Mouse (Mus musculus): ENCODE measurements around the gene Slc10a7. TPM values are rescaled to one million over a fixed set of nuclear protein-coding genes. Genes with fewer than 3 reads are reported as not detected.
A peak's percentile ranks its signal among the peaks of the same experiment; 100 is the strongest.
"Not testable (repeated sequence)": the region's sequence is repeated elsewhere in the genome, so short reads cannot be mapped to it uniquely, and the experiment has no call there.

The Slc10a7 gene
- polyA plus RNA-seq, 1 experiment from 2014 or later: 11.2 TPM

DNA sequence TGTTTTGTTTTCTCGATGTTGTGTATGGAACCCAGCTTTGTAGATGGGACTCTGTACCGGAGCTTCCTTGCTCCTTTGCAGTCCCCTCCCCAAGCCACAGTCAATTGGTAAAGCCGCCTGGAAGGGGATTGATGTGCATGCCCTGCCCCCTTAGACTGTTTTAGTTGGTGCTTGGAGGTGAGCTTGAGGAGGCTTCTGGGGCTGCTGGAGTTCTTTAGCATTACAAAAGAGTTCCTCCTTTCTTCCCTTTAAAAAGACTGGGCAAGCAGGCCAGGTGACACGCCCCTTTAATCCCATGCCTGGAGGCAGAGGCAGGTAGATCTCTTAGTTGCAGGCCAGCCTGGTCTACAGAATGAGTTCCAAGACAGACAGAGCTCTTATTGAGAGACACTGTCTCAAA lies 4.0 kb downstream of the Slc10a7 start:
- Histone ChIP-seq H3K27me3 (no peaks in the 10 kb centered on the region), H3K36me3 (replicated peaks) (peaks cover 19% of the 10 kb centered on the region), H3K9me3 (no peaks in the 10 kb centered on the region), H3K4me1 (peaks cover 11% of the 10 kb centered on the region), H3K4me3 (replicated peaks) (no peak overlapping the region), H3K9ac (no peak overlapping the region), H3K27ac (no peak overlapping the region), H3K4me2 (no peak overlapping the region)
- WGBS: 88% methylated on average over 4 of the region's 4 CpGs
- ATAC-seq (ENCODE audit: low FRiP score): no peak

DNA sequence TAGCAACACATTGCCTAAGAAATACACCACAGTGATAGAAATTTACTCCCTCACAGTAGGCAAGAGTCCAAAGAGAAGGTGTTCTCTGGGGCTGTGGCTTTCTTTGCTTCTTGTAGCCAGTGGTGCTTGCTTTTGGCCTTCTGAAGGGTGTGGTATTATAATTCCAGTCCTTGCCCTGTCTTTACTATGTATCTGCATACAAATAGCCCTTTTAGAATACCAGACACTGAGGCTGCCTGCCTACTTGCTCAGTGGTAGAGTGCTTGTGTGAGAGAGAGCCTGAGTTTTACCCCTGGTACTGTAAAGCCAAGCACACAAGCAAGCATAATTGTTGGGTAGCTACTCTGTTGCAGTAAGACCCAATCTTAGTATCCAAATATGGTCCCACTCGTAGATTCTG lies 5.6 kb downstream of the Slc10a7 start:
- Histone ChIP-seq H3K36me3 (replicated peaks) (peaks cover 19% of the 10 kb centered on the region), H3K9me3 (no peaks in the 10 kb centered on the region), H3K4me2 (no peak overlapping the region), H3K27ac (no peak overlapping the region), H3K27me3 (no peaks in the 10 kb centered on the region), H3K9ac (no peak overlapping the region), H3K4me1 (peaks cover 11% of the 10 kb centered on the region), H3K4me3 (replicated peaks) (no peak overlapping the region)
- WGBS: 91% methylated on average over 1 of the region's 1 CpGs
- no peak for ATAC-seq (ENCODE audit: low FRiP score)

DNA sequence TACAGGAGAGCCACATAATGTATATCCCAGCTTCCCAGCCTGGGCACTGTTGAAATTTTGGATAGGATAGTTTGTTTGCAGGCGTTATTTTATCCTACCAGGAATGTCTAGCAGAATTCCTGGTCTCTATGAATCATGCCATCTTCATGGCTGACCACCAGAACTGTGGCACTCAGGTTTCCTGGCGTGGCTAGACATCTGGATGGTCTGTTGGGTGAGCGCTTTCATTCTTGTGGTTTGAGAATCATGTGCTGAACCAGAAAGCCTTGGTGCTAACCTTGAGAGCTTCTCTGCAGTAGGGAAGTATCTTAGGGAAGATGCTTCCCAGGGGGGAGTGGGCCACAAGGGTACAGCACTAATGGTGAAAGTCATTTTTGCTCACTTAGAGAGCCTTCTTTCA lies 6.0 kb downstream of the Slc10a7 start:
- no peak for ATAC-seq (ENCODE audit: low FRiP score)
- H3K4me1 ChIP-seq: peaks cover 9% of the 10 kb centered on the region
- no peaks in the 10 kb centered on the region for H3K27me3 ChIP-seq
- no peaks in the 10 kb centered on the region for H3K9me3 ChIP-seq
- 93% methylated on average over 3 of the region's 3 CpGs for WGBS
- no peak overlapping the region for H3K9ac ChIP-seq
- peaks cover 19% of the 10 kb centered on the region for H3K36me3 ChIP-seq (replicated peaks)
- no peak overlapping the region for H3K4me3 ChIP-seq (replicated peaks)
- H3K4me2 ChIP-seq: no peak overlapping the region
- no peak overlapping the region for H3K27ac ChIP-seq

DNA sequence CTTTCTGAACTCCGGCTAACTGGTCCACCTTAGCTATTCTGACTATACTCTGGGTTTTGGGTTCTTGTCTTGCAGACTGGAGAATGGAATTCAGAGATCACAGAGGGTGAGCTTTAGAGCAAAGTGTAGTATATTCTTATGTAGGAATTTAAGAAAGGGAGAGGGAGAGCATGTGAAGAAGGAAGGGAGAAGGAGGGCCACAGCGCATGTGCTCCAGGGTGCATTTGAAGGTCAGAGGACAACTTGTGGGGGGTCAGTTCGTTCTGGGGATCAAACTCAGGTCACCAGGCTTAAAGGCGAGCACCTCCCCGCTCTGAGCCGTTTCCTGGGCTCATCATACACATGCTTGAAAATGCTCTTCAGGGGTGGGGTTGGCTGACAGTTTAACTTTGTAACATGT lies 24.8 kb downstream of the Slc10a7 start:
- ATAC-seq (ENCODE audit: low FRiP score): no peak
- Histone ChIP-seq H3K36me3 (replicated peaks) (peaks cover 22% of the 10 kb centered on the region), H3K4me3 (replicated peaks) (no peak overlapping the region), H3K9ac (no peak overlapping the region), H3K4me1 (no peaks in the 10 kb centered on the region), H3K9me3 (no peaks in the 10 kb centered on the region), H3K4me2 (no peak overlapping the region), H3K27ac (no peak overlapping the region), H3K27me3 (no peaks in the 10 kb centered on the region)
- WGBS: 88% methylated on average over 6 of the region's 6 CpGs

DNA sequence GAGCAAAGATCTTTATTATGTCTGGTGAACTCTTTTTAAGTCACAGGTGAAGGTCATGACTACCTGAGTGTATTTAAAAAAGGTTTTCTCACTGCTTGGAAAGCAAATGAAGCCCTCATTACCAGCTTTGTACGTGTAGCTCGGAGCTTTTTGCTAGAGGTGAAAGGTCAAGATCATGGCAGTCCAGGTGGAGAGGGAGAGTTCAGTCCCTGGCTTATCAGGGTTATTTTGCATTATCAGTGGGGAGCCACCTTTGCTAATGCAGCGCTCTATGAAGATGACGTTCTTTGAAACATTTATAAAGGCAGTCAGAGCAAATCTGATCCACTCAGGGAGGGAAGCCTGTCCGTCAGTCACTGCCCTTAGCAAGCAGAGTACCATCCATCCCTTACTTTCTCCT lies 27.6 kb downstream of the Slc10a7 start:
- 88% methylated on average over 5 of the region's 5 CpGs for WGBS

DNA sequence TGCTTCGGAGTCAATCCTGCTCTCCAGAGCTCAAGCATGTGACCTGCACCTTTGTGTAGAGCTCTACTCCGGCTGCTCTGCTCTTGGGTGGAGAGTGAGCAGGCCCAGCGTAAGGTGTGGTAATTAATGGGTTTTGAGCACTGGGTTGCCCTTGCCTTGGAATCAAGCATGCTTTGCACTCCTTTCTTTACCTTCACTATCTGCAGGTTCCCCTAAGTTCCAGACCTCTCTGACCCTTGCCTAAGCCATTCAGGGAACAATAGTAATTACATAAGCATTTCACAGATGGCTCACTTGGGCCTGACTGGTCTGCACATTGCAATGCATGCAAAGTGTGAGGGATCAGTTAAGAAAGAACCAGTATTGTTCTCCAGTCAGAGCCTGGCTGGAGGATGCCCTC lies 28.6 kb downstream of the Slc10a7 start:
- H3K4me1 ChIP-seq: no peaks in the 10 kb centered on the region
- H3K9ac ChIP-seq: no peak overlapping the region
- no peak overlapping the region for H3K4me2 ChIP-seq
- no peak for ATAC-seq (ENCODE audit: low FRiP score)
- peaks cover 15% of the 10 kb centered on the region; the same call in 1 of the 2 replicates for H3K36me3 ChIP-seq (replicated peaks)
- WGBS: 87% methylated on average over 3 of the region's 3 CpGs
- no peaks in the 10 kb centered on the region for H3K9me3 ChIP-seq
- no peak overlapping the region for H3K4me3 ChIP-seq (replicated peaks)
- no peaks in the 10 kb centered on the region for H3K27me3 ChIP-seq
- H3K27ac ChIP-seq: no peak overlapping the region

More for the DNA sequence above, 27.6 kb downstream of the Slc10a7 start:
- H3K27me3 ChIP-seq: no peaks in the 10 kb centered on the region
- no peak overlapping the region for H3K4me3 ChIP-seq (replicated peaks)
- no peaks in the 10 kb centered on the region for H3K4me1 ChIP-seq
- peaks cover 15% of the 10 kb centered on the region for H3K36me3 ChIP-seq (replicated peaks)
- H3K4me2 ChIP-seq: no peak overlapping the region
- no peak overlapping the region for H3K9ac ChIP-seq
- no peaks in the 10 kb centered on the region for H3K9me3 ChIP-seq
- no peak for ATAC-seq (ENCODE audit: low FRiP score)
- H3K27ac ChIP-seq: no peak overlapping the region

DNA sequence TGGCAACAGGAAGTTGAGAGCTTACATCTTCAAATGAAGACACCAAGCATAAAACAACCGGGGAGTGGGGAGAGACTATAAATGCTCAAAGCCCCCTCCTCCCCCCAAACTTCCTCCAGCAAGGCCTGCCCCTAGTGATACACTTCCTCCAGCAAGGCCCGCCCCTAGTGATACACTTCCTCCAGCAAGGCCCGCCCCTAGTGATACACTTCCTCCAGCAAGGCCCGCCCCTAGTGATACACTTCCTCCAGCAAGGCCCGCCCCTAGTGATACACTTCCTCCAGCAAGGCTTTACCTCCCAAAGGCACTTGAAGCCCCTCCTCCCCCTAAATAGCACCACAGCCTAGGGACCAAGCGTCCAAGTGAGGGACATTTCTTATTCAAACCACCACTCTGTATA lies 33.5 kb downstream of the Slc10a7 start:
- not testable (repeated sequence) for H3K27ac ChIP-seq; ATAC-seq (ENCODE audit: low FRiP score); H3K4me2 ChIP-seq; H3K4me3 ChIP-seq (replicated peaks); H3K4me1 ChIP-seq; H3K9ac ChIP-seq; H3K9me3 ChIP-seq; H3K27me3 ChIP-seq
- H3K36me3 ChIP-seq (replicated peaks): peaks cover 14% of the 10 kb centered on the region; the same call in 1 of the 2 replicates
- WGBS: 97% methylated on average over 5 of the region's 6 CpGs

DNA sequence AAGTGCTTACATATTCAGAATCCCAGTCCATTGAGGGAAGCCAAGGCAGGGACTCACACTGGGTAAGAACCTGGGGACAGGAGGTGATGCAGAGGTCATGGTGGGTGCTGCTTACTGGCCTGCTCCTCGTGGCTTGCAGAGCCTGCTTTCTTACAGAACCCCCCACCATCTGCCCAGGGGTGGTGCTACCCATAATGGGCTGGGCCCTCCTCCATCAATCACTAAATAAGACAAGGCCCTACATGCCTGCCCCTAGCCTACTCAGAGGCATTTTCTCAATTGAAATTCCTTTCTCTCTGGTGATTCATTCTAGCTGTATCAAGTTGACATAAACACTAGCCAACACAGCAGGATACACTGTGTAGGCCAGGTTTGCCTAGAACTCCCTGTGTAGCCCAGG lies 34.5 kb downstream of the Slc10a7 start:
- 40% methylated on average over 1 of the region's 1 CpGs for WGBS
- Histone ChIP-seq H3K27ac (no peak overlapping the region), H3K9ac (no peak overlapping the region), H3K4me2 (no peak overlapping the region), H3K4me3 (replicated peaks) (no peak overlapping the region), H3K27me3 (no peaks in the 10 kb centered on the region), H3K9me3 (no peaks in the 10 kb centered on the region), H3K4me1 (peaks cover 3% of the 10 kb centered on the region; the same call in 1 of the 2 replicates), H3K36me3 (replicated peaks) (0 out of 2 replicates have a peak, but pooled peaks cover 8% of the 10 kb centered on the region)
- ATAC-seq (ENCODE audit: low FRiP score): no peak

DNA sequence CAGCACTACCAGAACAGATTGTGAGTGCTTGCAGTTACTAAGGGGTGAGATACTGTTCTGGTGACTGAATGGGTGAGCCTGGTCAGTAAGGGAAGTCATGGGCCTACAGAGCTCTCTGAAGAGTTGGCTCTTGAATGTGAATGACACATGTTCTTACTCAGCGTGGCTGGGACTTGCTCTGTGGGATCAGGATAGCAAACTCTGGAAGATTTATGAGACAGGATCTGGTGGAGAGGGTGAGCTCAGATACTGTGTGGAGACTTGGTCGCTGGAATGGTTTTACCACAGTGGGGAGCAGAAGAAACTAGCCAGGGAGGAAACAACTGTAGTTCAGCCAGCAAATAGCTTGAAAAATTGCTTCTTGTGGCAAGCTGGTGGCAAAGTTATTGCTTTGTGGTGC lies 35.4 kb downstream of the Slc10a7 start:
- 85% methylated on average over 2 of the region's 2 CpGs for WGBS

DNA sequence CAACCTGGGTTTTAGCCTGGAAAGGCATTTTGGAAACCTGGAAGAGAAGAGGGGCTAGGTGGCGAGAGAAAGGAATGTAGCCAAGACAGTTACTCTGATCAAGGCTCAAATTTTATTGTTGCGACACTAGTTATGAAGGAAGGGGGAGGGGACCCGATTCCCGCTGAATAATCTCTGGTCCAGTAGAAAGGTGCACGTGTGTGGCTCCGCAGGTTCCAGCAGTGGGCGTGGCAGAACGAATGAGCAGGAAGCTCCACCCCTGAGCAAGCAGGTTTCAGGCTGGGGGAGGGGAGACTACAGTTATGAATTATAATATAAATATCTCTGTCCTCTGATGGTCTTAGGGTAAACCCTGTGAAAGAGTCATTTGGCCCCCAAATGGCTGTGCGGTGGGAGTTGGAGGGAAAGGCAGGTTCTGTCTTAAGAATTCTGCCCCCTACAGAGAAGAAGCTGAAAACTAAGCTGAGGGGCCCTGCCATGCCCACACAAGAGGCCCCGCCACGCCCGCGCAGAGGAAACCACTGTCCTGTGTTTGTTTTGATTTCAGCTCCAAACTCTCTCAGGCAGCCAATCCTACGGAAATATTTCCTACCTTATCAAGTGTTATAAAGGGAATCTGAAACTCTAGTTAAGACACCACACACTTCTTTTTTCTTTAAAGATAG lies 36.1 kb downstream of the Slc10a7 start:
- H3K4me1 ChIP-seq; H3K9ac ChIP-seq; H3K4me3 ChIP-seq (replicated peaks); H3K36me3 ChIP-seq (replicated peaks); H3K9me3 ChIP-seq; H3K27me3 ChIP-seq; H3K27ac ChIP-seq; ATAC-seq (ENCODE audit: low FRiP score); H3K4me2 ChIP-seq: not testable (repeated sequence)
- WGBS: 53% methylated on average over 11 of the region's 14 CpGs

More for the DNA sequence above, 35.4 kb downstream of the Slc10a7 start:
- ATAC-seq (ENCODE audit: low FRiP score): no peak
- Histone ChIP-seq H3K36me3 (replicated peaks) (0 out of 2 replicates have a peak, but pooled peaks cover 8% of the 10 kb centered on the region), H3K27ac (no peak overlapping the region), H3K4me2 (no peak overlapping the region), H3K9ac (no peak overlapping the region), H3K4me3 (replicated peaks) (no peak overlapping the region), H3K4me1 (peaks cover 4% of the 10 kb centered on the region; the same call in 1 of the 2 replicates), H3K27me3 (no peaks in the 10 kb centered on the region), H3K9me3 (no peaks in the 10 kb centered on the region)

DNA sequence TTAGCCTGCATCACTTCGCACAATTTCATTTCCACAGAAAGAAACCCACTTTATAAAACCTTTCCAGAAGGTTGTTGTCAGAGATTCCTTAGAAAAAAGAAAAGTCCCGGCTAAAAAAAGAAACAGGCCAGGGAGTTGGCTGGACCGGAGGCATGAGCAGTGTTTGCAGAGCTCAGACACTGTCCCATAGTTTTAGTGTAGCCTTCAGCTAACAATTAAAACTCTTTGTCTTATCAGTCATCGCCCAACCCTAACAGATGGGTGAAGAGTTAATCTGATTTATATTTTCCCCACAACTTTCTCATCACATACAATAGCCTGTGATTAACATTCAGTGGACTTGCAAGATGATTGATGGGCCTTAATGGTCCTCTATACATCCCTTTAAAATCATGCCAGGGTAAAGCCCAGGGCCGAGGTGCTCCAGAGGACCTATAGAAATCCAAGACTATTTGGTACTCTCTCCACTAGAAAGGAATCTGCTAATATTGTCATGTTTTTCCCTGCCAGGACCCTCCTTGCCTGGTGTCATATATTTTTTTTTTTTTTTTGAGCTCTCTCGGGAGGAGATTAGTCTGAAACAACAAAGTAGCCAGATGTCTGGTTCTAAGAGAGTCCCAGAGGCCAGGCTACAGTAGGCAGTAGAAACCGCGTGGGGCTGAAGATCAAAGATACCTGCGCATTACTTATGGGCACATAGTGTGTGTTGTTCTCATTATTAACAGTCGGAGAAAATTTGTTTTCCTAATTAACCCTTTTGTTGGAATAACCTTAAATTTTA lies 41.0 kb downstream of the Slc10a7 start:
- H3K9ac ChIP-seq: no peak overlapping the region
- H3K4me1 ChIP-seq: peaks cover 17% of the 10 kb centered on the region
- no peaks in the 10 kb centered on the region; the same call in 1 of the 2 replicates for H3K36me3 ChIP-seq (replicated peaks)
- 0 out of 2 replicates have a peak overlapping the region, but pooled peaks have one; percentile 14 for H3K27ac ChIP-seq
- H3K9me3 ChIP-seq: no peaks in the 10 kb centered on the region
- no peak; the same call in 1 of the 2 replicates for ATAC-seq (ENCODE audit: low FRiP score)
- H3K4me2 ChIP-seq: no peak overlapping the region
- 49% methylated on average over 10 of the region's 10 CpGs for WGBS
- H3K4me3 ChIP-seq (replicated peaks): no peak overlapping the region
- H3K27me3 ChIP-seq: no peaks in the 10 kb centered on the region

DNA sequence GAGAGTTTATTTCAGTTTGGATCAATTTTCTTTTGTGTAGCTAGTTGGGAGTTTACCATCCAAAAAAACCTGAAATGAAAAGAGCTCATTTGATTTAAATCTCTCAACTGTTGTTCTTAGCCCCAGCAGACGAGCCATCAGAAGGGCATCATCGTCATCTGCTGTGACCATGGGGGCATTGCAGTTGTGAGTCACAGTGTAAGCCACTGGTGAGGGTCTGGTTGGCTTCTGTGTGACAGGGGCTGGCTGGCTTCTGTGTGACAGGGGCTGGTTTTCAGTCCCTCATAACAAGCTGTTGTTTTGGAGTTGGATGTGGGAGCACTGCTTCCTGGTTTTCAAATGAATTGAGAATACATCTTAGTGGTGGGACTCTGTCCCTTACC lies 41.6 kb downstream of the Slc10a7 start:
- no peaks in the 10 kb centered on the region for H3K27me3 ChIP-seq
- H3K9me3 ChIP-seq: no peaks in the 10 kb centered on the region
- H3K4me1 ChIP-seq: peaks cover 14% of the 10 kb centered on the region
- 57% methylated on average over 2 of the region's 2 CpGs for WGBS
- no peaks in the 10 kb centered on the region; the same call in 1 of the 2 replicates for H3K36me3 ChIP-seq (replicated peaks)
- no peak for ATAC-seq (ENCODE audit: low FRiP score)
- H3K4me3 ChIP-seq (replicated peaks): no peak overlapping the region
- H3K4me2 ChIP-seq: no peak overlapping the region
- H3K27ac ChIP-seq: 0 out of 2 replicates have a peak overlapping the region, but pooled peaks have one; percentile 31
- no peak overlapping the region for H3K9ac ChIP-seq
